Mouse (Mus musculus) testis, postnatal 10 days (tissue): ENCODE measurements around the gene Olfr1370.
"Not testable (repeated sequence)": the region's sequence is repeated elsewhere in the genome, so short reads cannot be mapped to it uniquely, and the experiment has no call there.

ENCODE experiments used
- DNase-seq: peaks from one replicate; pipeline ENCODE4 v3.0.0; 2021; ENCODE audit warnings: low spot score

Gene Olfr1370

GRCm38 (mm10) chr13:21074847-21075246 lies at the start of gene Olfr1370:
Gene Olfr1370, minus strand, starts transcription at chr13:21074947.
- DNase-seq, result no peak

- no peak for DNase-seq
These were observed 39.4 kb upstream of the Olfr1370 start for GRCm38 (mm10) chr13:21114121-21114520.

GRCm38 (mm10) chr13:21111183-21111582 lies 36.4 kb upstream of the Olfr1370 start, which contains the start of gene Olfr1369-ps1:
Gene Olfr1369-ps1, plus strand, starts transcription at chr13:21111483.
- DNase-seq, result not testable (repeated sequence)

- no peak for DNase-seq
These were observed 35.7 kb upstream of the Olfr1370 start for GRCm38 (mm10) chr13:21110441-21110840.

GRCm38 (mm10) chr13:21109759-21110158 lies 35.0 kb upstream of the Olfr1370 start:
- no peak for DNase-seq

GRCm38 (mm10) chr13:21082686-21083085 lies 7.9 kb upstream of the Olfr1370 start:
- DNase-seq, result no peak

GRCm38 (mm10) chr13:21066021-21066420 lies 8.7 kb downstream of the Olfr1370 start:
- no peak for DNase-seq

- no peak for DNase-seq
These were observed 24.6 kb downstream of the Olfr1370 start for GRCm38 (mm10) chr13:21050118-21050517.

- DNase-seq, result no peak
These were observed 34.1 kb downstream of the Olfr1370 start for GRCm38 (mm10) chr13:21040589-21041199.

- no peak for DNase-seq
These were observed 38.8 kb downstream of the Olfr1370 start for GRCm38 (mm10) chr13:21035981-21036380.

GRCm38 (mm10) chr13:21035011-21035410 lies 39.7 kb downstream of the Olfr1370 start:
- DNase-seq, result no peak

GRCm38 (mm10) chr13:21033176-21033575 lies 41.6 kb downstream of the Olfr1370 start:
- no peak for DNase-seq

GRCm38 (mm10) chr13:21024831-21025230 lies 49.9 kb downstream of the Olfr1370 start:
- no peak for DNase-seq
